Mouse (Mus musculus): Measurements from ENCODE around the gene Gm21833. TPM values are rescaled to one million over a fixed set of nuclear protein-coding genes. Genes with fewer than 3 reads are reported as not detected.

Gene Gm21833
- polyA plus RNA-seq (2017; shearing (Covaris generic)) = 0.31 TPM

GRCm38 (mm10) chr16:82828082-82828481 lies at the start of gene Gm21833:
Gm21833 (plus strand) TSS chr16:82828382.

Measured in naive thymus-derived CD4-positive, alpha-beta T cell, adult 5 months (primary cell).